Mouse (Mus musculus) ovary, postnatal 10 days (tissue): Measurements from ENCODE around the gene Mreg.

Experiments used
- DNase-seq: peaks from one replicate; pipeline ENCODE4 v3.0.0; 2022; ENCODE audit warnings: low spot score

Mreg gene

GRCm38 (mm10) chr1:72123434-72124297 is 88.4 kb downstream of the Mreg start:
- DNase-seq, result peak; percentile 89

- DNase-seq, result no peak
These were observed 90.4 kb downstream of the Mreg start for GRCm38 (mm10) chr1:72121608-72122185.

GRCm38 (mm10) chr1:72119981-72120380 is 92.1 kb downstream of the Mreg start:
- no peak for DNase-seq

- DNase-seq, result no peak
These were observed 97.9 kb downstream of the Mreg start for GRCm38 (mm10) chr1:72114206-72114605.
